20 mouse cellular contexts compared by ENCODE assay signal in the genomic region with DNA sequence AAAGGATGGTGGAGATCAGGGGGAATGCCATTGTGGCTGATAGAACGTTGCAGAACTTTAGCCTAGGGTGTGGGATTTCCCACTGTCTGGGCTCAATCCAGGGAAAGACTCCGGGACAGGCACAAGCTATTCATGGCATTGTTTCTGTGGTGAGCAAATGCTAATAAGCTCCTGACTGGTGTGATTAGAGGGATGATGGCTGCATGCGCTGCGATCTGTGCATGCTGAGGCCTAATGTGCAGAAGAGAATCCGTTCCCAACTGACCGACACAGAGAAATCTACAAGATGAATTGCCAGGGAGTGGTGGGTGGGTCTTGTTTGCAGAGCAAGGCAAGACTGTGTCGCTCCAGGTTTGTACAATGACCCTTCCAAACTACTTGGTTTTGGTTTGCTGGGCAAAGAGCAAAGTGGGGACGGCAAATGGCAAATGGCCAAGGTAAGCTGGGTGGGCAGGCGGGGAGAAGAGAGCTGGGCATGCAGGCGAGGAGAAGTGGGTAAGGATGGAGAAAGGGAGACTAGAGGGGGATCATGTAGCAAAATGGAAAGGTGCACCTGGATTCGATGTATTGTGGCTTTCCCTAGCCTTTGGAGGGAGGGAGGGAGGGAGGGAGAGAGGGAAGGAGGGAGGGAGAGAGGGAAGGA.
DNase-seq lines count a peak whose midpoint lies in the region; ATAC-seq and TF ChIP-seq lines count a peak whose summit lies in the region.
"Had no signal": no experiment of that assay in that cellular context is flagged by ENCODE, and none has a peak within 500 bp of the region (broad histone marks: within the 10 kb centered on the region; RNA-seq: fewer than 3 reads in every experiment).

No protein-coding gene starts in this region.

- 44% methylated on average over 11 of the region's 11 CpGs for WGBS in hindbrain, embryonic 12.5 days
- 54% methylated on average over 11 of the region's 11 CpGs for WGBS in hindbrain, embryonic 11.5 days
- 53% methylated on average over 11 of the region's 11 CpGs for WGBS in midbrain, embryonic 10.5 days
- WGBS in midbrain, postnatal 0 days = 40% methylated on average over 11 of the region's 11 CpGs
- WGBS in forebrain, embryonic 15.5 days = 10% methylated on average over 11 of the region's 11 CpGs

- TF ChIP-seq CTCF in midbrain, postnatal 0 days (IDR thresholded peaks at IDR 0.05) = no peak

- H3K4me1 ChIP-seq in hindbrain, embryonic 12.5 days = peaks cover 9% of the 10 kb centered on the region
- 0 out of 2 replicates have a peak, but pooled peaks cover 3% of the 10 kb centered on the region for H3K4me1 ChIP-seq in hindbrain, embryonic 11.5 days (replicated peaks; ENCODE audit: control insufficient read depth, insufficient read depth, low read length)
- H3K4me1 ChIP-seq in midbrain, embryonic 10.5 days = peaks cover 18% of the 10 kb centered on the region
- no peaks in the 10 kb centered on the region for H3K4me1 ChIP-seq in midbrain, postnatal 0 days (ENCODE audit: insufficient read depth, low read length)
- peaks cover 13% of the 10 kb centered on the region for H3K4me1 ChIP-seq in forebrain, embryonic 15.5 days
- H3K4me1 ChIP-seq: heart, embryonic 13.5 days; intestine, embryonic 15.5 days; kidney, embryonic 15.5 days; limb, embryonic 15.5 days; neural tube, embryonic 12.5 days had no signal

- H3K4me2 ChIP-seq in hindbrain, embryonic 12.5 days (replicated peaks) = no peak overlapping the region
- H3K4me2 ChIP-seq in hindbrain, embryonic 11.5 days (replicated peaks; ENCODE audit: low read depth, low read length) = no peak overlapping the region
- H3K4me2 ChIP-seq in midbrain, postnatal 0 days (ENCODE audit: low read depth, low read length, poor library complexity, severe bottlenecking) = no peak overlapping the region
- H3K4me2 ChIP-seq in forebrain, embryonic 15.5 days (replicated peaks) = peak overlapping the region; percentile 12; the same call in 1 of the 2 replicates
- H3K4me2 ChIP-seq: heart, embryonic 13.5 days; intestine, embryonic 15.5 days; kidney, embryonic 15.5 days; limb, embryonic 15.5 days; neural tube, embryonic 12.5 days had no signal

- no peak overlapping the region for H3K9ac ChIP-seq in hindbrain, embryonic 12.5 days
- H3K9ac ChIP-seq in hindbrain, embryonic 11.5 days (ENCODE audit: low read depth, low read length) = no peak overlapping the region
- H3K9ac ChIP-seq in midbrain, postnatal 0 days (replicated peaks; ENCODE audit: low read length, poor library complexity, severe bottlenecking) = no peak overlapping the region
- peak overlapping the region; percentile 11; the same call in 1 of the 2 replicates for H3K9ac ChIP-seq in forebrain, embryonic 15.5 days (replicated peaks)
- H3K9ac ChIP-seq: heart, embryonic 13.5 days; intestine, embryonic 15.5 days; kidney, embryonic 15.5 days; limb, embryonic 15.5 days; neural tube, embryonic 12.5 days had no signal

- H3K4me3 ChIP-seq in hindbrain, embryonic 12.5 days = no peak overlapping the region
- H3K4me3 ChIP-seq in hindbrain, embryonic 11.5 days (ENCODE audit: low read depth, low read length) = no peak overlapping the region
- H3K4me3 ChIP-seq in midbrain, embryonic 10.5 days = no peak overlapping the region
- no peak overlapping the region for H3K4me3 ChIP-seq in midbrain, postnatal 0 days (ENCODE audit: low read depth, low read length)
- H3K4me3 ChIP-seq in forebrain, embryonic 15.5 days = no peak overlapping the region
- H3K4me3 ChIP-seq: embryonic facial prominence, embryonic 10.5 days; heart, embryonic 13.5 days; intestine, embryonic 15.5 days; kidney, embryonic 15.5 days; limb, embryonic 15.5 days; neural tube, embryonic 12.5 days had no signal

- no peaks in the 10 kb centered on the region for H3K27me3 ChIP-seq in hindbrain, embryonic 12.5 days
- H3K27me3 ChIP-seq in hindbrain, embryonic 11.5 days (ENCODE audit: control insufficient read depth, insufficient read depth, low read length) = no peaks in the 10 kb centered on the region
- no peaks in the 10 kb centered on the region for H3K27me3 ChIP-seq in midbrain, embryonic 10.5 days (ENCODE audit: low read depth, poor library complexity, severe bottlenecking)
- no peaks in the 10 kb centered on the region for H3K27me3 ChIP-seq in midbrain, postnatal 0 days (ENCODE audit: insufficient read depth, low read length)
- H3K27me3 ChIP-seq in forebrain, embryonic 15.5 days = no peaks in the 10 kb centered on the region
- H3K27me3 ChIP-seq: CH12.LX; intestine, embryonic 15.5 days; kidney, embryonic 15.5 days; limb, embryonic 15.5 days; neural tube, embryonic 12.5 days had no signal

- H3K27ac ChIP-seq in hindbrain, embryonic 12.5 days = 0 out of 2 replicates have a peak overlapping the region, but pooled peaks have one; percentile 35
- H3K27ac ChIP-seq in hindbrain, embryonic 11.5 days (ENCODE audit: low read depth, low read length) = no peak overlapping the region
- peak overlapping the region; percentile 61 for H3K27ac ChIP-seq in midbrain, embryonic 10.5 days (replicated peaks)
- no peak overlapping the region for H3K27ac ChIP-seq in midbrain, postnatal 0 days (ENCODE audit: low read depth, low read length)
- H3K27ac ChIP-seq in forebrain, embryonic 15.5 days (replicated peaks) = 0 out of 2 replicates have a peak overlapping the region, but pooled peaks have one; percentile 23
- H3K27ac ChIP-seq: embryonic facial prominence, embryonic 10.5 days; heart, embryonic 13.5 days; intestine, embryonic 15.5 days; kidney, embryonic 15.5 days; limb, embryonic 15.5 days; neural tube, embryonic 12.5 days had no signal

- H3K36me3 ChIP-seq in hindbrain, embryonic 12.5 days = no peaks in the 10 kb centered on the region
- H3K36me3 ChIP-seq in hindbrain, embryonic 11.5 days (ENCODE audit: control insufficient read depth, insufficient read depth, low read length) = no peaks in the 10 kb centered on the region
- H3K36me3 ChIP-seq in midbrain, embryonic 10.5 days = no peaks in the 10 kb centered on the region
- no peaks in the 10 kb centered on the region for H3K36me3 ChIP-seq in midbrain, postnatal 0 days (ENCODE audit: insufficient read depth, low read length)
- no peaks in the 10 kb centered on the region for H3K36me3 ChIP-seq in forebrain, embryonic 15.5 days
- H3K36me3 ChIP-seq: embryonic facial prominence, embryonic 10.5 days; heart, embryonic 13.5 days; intestine, embryonic 15.5 days; kidney, embryonic 15.5 days; limb, embryonic 15.5 days; neural tube, embryonic 12.5 days had no signal

- no peaks in the 10 kb centered on the region for H3K9me3 ChIP-seq in hindbrain, embryonic 12.5 days (replicated peaks)
- H3K9me3 ChIP-seq in hindbrain, embryonic 11.5 days (ENCODE audit: control insufficient read depth, low read length) = no peaks in the 10 kb centered on the region
- H3K9me3 ChIP-seq in midbrain, embryonic 10.5 days (replicated peaks) = no peaks in the 10 kb centered on the region
- no peaks in the 10 kb centered on the region for H3K9me3 ChIP-seq in midbrain, postnatal 0 days (ENCODE audit: low read length)
- H3K9me3 ChIP-seq in forebrain, embryonic 15.5 days = no peaks in the 10 kb centered on the region
- H3K9me3 ChIP-seq: embryonic facial prominence, embryonic 10.5 days; heart, embryonic 13.5 days; intestine, embryonic 15.5 days; kidney, embryonic 15.5 days; limb, embryonic 15.5 days; neural tube, embryonic 12.5 days had no signal

- DNase-seq in hindbrain, embryonic 11.5 days (ENCODE audit: low spot score) = no peak
- DNase-seq in midbrain, embryonic 10.5 days (ENCODE audit: low spot score) = no peak
- DNase-seq in midbrain, postnatal 0 days (ENCODE audit: low spot score) = no peak
- DNase-seq in right cerebral cortex, postnatal 4 days = no peak
- no peak for DNase-seq in spleen, adult 12 weeks (ENCODE audit: low spot score)
- DNase-seq: adrenal gland, postnatal 36 days; cerebellum, adult 2 months; heart, adult 18-20 months; thymus, adult 18-20 months; thymus, postnatal 4 days had no signal

- ATAC-seq in hindbrain, embryonic 12.5 days (ENCODE audit: low FRiP score) = 0 out of 2 replicates have a peak, but pooled peaks have one; percentile 26
- no peak for ATAC-seq in hindbrain, embryonic 11.5 days (ENCODE audit: low FRiP score)
- no peak for ATAC-seq in midbrain, postnatal 0 days (ENCODE audit: low FRiP score)
- ATAC-seq in forebrain, embryonic 15.5 days (replicated peaks) = peak; percentile 78
- ATAC-seq: intestine, embryonic 15.5 days; lung, postnatal 0 days had no signal

Comparison
In these comparisons a context has a peak if more than half of its experiments do, and no peak if none do; other contexts are left out.
1. ATAC-seq: peak in hindbrain, embryonic 12.5 days (single experiment) and forebrain, embryonic 15.5 days (single experiment); none in hindbrain, embryonic 11.5 days (single experiment) and midbrain, postnatal 0 days (single experiment).
2. H3K27ac ChIP-seq: peak in hindbrain, embryonic 12.5 days (single experiment), midbrain, embryonic 10.5 days (single experiment) and forebrain, embryonic 15.5 days (single experiment); none in hindbrain, embryonic 11.5 days (single experiment) and midbrain, postnatal 0 days (single experiment).